Mouse (Mus musculus) midbrain, embryonic 11.5 days (tissue): ENCODE data around the gene Krtcap2. TPM values are rescaled to one million over a fixed set of nuclear protein-coding genes. Genes with fewer than 3 reads are reported as not detected.
"Not testable (repeated sequence)": the region's sequence is repeated elsewhere in the genome, so short reads cannot be mapped to it uniquely, and the experiment has no call there.

Experiments used
- ATAC-seq: fragments of 200-750 bp; cut with Nextera tagmentation; 2 replicates; pipeline ENCODE4 v1.8.0; 2017; ENCODE audit warnings: moderate TSS enrichment, moderate library complexity; ENCODE audit not compliant: low FRiP score
- DNase-seq: peaks from one replicate; pipeline ENCODE4 v3.0.0; 2015; ENCODE audit warnings: low spot score; ENCODE audit errors: missing footprints
- H3K27ac ChIP-seq: fragments of 300-500 bp; sonication (generic); 2 replicates; pipeline ENCODE4 v1.5.1; 2014; ENCODE audit warnings: low read depth, low read length
- H3K27me3 ChIP-seq: fragments of 300-500 bp; sonication (generic); 2 replicates; pipeline ENCODE4 v1.6.1; 2014; ENCODE audit warnings: mild to moderate bottlenecking, low read length, moderate library complexity, mixed read lengths; ENCODE audit not compliant: control insufficient read depth, insufficient read depth
- H3K36me3 ChIP-seq: fragments of 300-500 bp; sonication (generic); 2 replicates; pipeline ENCODE4 v1.6.1; 2014; ENCODE audit warnings: mild to moderate bottlenecking, low read length, moderate library complexity, mixed read lengths; ENCODE audit not compliant: control insufficient read depth, insufficient read depth
- H3K4me1 ChIP-seq: fragments of 300-500 bp; sonication (generic); 2 replicates; pipeline ENCODE4 v1.6.1; 2014; ENCODE audit warnings: low read length; ENCODE audit not compliant: control insufficient read depth, insufficient read depth
- H3K4me2 ChIP-seq: fragments of 300-500 bp; sonication (generic); 2 replicates; pipeline ENCODE4 v1.6.1; 2014; ENCODE audit warnings: mild to moderate bottlenecking, moderate library complexity
- H3K4me3 ChIP-seq: fragments of 300-500 bp; sonication (generic); 2 replicates; pipeline ENCODE4 v1.5.1; 2014; ENCODE audit warnings: low read depth, low read length
- H3K9ac ChIP-seq: fragments of 300-500 bp; sonication (generic); 2 replicates; pipeline ENCODE4 v1.6.1; 2014; ENCODE audit warnings: low read length
- H3K9me3 ChIP-seq: fragments of 300-500 bp; sonication (generic); 2 replicates; pipeline ENCODE4 v1.6.1; 2016; ENCODE audit warnings: low read length; ENCODE audit not compliant: control insufficient read depth
- WGBS: fragments of 180-500 bp; shearing (Covaris S2); extraction: QIAGEN DNeasy Blood & Tissue Kit; methylation state at CpG from one replicate; pipeline ENCODE4 v1.1.7; 2014; 5-methylcytosine and 5-hydroxymethylcytosine counted together
- polyA plus RNA-seq: library from polyadenylated mRNA; unstranded; fragments of >200 nt; fragmentation: Nextera tagmentation; extraction: Ambion mirVana; gene quantifications from 2 replicates; pipeline ENCODE4 v1.2.1, GENCODE M21; 2014

Gene Krtcap2
- polyA plus RNA-seq, 1 experiment from 2014 or later: 270 TPM

DNA sequence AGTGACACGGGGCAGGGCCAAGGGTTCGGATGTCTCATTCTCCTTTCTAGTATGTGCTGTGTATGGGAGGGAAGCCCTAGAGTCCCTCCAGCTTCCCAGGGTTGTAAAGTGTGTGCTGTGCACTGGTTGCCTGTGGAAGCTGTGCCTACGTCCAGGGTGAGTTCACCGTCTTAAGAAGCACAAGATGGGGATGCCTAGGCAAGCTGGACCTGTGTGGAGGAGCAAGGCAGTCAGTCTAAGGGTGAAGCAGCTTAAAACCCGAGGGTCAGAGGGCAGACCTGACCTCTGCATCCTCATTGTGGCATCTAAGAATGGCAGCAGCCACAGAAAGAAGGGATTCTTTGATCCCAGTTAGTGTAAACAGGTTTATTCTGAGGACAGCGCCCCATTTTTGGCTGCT, 37.0 kb upstream of the Krtcap2 start:
- DNase-seq (no peak), ATAC-seq (no peak)
- H3K4me2 ChIP-seq: no peak overlapping the region
- no peak overlapping the region for H3K9ac ChIP-seq
- peaks cover 3% of the 10 kb centered on the region for H3K4me1 ChIP-seq
- no peak overlapping the region for H3K27ac ChIP-seq
- WGBS: 85% methylated on average over 6 of the region's 6 CpGs
- H3K27me3 ChIP-seq: no peaks in the 10 kb centered on the region
- no peaks in the 10 kb centered on the region for H3K9me3 ChIP-seq
- no peak overlapping the region for H3K4me3 ChIP-seq
- peaks cover 20% of the 10 kb centered on the region for H3K36me3 ChIP-seq

DNA sequence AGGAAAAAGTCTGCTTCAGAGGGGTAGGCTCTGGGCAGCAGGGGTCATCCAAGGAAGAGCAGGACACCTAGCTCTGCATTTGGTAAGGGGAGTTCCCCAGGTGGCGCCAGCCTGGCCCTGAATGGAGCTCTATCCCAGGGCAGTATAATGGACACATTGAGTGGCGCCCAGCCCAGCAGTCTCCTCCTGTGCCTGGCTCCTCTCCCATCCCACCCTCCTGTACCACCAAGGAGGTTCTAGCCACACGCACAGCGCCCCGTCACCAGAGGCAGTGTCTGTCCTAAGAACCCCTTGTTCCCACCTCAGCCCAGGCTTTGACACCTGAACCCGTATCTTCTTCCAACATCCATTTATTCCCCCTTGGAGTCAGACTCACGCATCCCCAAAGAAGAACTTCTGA, 36.0 kb upstream of the Krtcap2 start:
- H3K27ac ChIP-seq: no peak overlapping the region
- no peak overlapping the region for H3K4me3 ChIP-seq
- 86% methylated on average over 7 of the region's 7 CpGs for WGBS
- ATAC-seq (no peak), DNase-seq (no peak)
- H3K36me3 ChIP-seq: peaks cover 20% of the 10 kb centered on the region
- H3K27me3 ChIP-seq: no peaks in the 10 kb centered on the region
- H3K9me3 ChIP-seq: no peaks in the 10 kb centered on the region
- no peak overlapping the region for H3K9ac ChIP-seq
- H3K4me2 ChIP-seq: no peak overlapping the region
- H3K4me1 ChIP-seq: peaks cover 7% of the 10 kb centered on the region

DNA sequence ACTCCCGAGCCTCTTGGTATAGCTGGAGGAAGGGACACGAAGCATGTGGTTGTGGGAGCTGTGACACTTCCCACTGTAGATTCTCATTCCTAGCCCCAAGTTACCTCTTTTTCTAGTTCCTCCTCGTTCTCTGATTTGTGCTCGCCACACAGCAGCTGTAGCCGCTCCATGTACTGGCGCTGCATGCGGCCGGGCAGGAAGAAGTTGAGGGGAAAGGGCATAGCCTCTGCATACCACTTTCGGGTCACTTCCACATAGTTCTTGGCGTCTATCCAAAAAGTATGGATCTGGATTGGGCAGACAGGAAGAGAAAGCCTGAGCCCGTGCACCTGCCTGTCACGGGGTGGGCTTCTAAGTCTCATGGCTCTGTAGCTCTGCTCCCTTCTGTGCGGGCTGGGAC, 35.6 kb upstream of the Krtcap2 start:
- Histone ChIP-seq H3K9ac (no peak overlapping the region), H3K27ac (no peak overlapping the region), H3K4me1 (peaks cover 9% of the 10 kb centered on the region), H3K27me3 (no peaks in the 10 kb centered on the region), H3K9me3 (no peaks in the 10 kb centered on the region), H3K4me3 (no peak overlapping the region), H3K36me3 (peaks cover 20% of the 10 kb centered on the region), H3K4me2 (no peak overlapping the region)
- 89% methylated on average over 13 of the region's 13 CpGs for WGBS
- no peak for DNase-seq
- ATAC-seq: no peak

DNA sequence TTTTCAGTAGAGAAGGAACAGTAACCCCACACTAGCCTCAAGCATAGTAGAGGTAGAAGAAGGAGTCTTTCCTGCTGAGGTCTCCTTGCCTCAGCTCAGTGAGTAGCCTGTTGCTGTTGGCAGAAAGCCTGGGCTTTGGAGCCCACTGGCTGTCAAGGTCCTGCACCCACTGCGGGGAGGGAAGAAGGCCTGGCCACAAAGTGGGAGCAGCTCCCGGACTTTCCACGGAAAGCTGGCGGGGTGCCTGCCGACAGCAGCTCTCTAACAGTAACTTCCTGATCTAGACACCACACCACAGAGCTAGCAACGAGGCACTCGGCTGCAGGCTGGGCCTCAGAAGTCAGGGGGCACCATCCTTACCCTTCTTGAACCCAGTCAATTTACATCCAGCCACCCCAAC, 35.0 kb upstream of the Krtcap2 start:
- DNase-seq (no peak), ATAC-seq (no peak)
- 91% methylated on average over 7 of the region's 7 CpGs for WGBS
- peaks cover 14% of the 10 kb centered on the region for H3K4me1 ChIP-seq
- no peak overlapping the region for H3K4me3 ChIP-seq
- peaks cover 20% of the 10 kb centered on the region for H3K36me3 ChIP-seq
- no peak overlapping the region for H3K9ac ChIP-seq
- no peaks in the 10 kb centered on the region for H3K27me3 ChIP-seq
- H3K4me2 ChIP-seq: no peak overlapping the region
- no peak overlapping the region for H3K27ac ChIP-seq
- no peaks in the 10 kb centered on the region for H3K9me3 ChIP-seq

DNA sequence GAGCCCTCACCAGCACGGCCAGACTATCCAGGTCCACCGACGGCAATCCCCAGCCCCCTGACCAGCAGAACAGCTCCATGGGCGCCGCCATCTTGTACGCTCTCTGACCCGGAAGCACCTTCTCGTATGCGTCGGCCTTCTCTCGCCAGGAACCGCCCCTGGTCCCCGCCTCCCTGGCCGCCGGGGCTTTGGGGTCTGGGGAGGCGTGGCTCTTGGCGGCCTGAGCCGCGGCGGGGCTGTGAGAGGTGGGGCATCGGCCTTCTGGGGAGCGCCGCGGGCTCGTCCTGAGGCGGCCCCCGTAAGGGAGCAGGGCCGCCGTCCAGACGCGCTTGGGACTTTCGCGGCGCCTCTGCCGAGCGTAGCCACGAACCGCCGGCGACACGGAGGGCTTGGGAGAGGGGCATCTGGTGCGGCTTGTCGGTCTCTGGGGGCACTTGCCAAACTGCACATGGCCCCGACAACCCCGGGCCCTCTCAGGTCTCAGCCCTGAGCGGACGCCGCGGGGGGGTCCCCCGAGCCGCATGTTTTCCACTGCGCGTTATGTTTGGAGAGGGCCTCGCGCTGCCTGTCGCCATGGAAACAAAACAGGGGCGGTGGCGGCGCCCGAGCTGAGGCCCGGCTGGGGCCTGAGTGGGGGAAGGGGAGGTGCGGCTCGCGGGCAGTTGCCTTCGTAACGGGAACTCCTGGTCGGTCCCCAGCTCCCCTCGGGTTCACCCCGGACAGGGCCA, 31.8 kb upstream of the Krtcap2 start:
- H3K9ac ChIP-seq: peak overlapping the region; percentile 72
- DNase-seq: peak; percentile 99
- H3K4me2 ChIP-seq: peak overlapping the region; percentile 82
- peak overlapping the region; percentile 98 for H3K27ac ChIP-seq
- H3K4me3 ChIP-seq: peak overlapping the region; percentile 81
- WGBS: under 1% methylated on average over 67 of the region's 69 CpGs
- peaks cover 29% of the 10 kb centered on the region for H3K4me1 ChIP-seq
- no peaks in the 10 kb centered on the region for H3K9me3 ChIP-seq
- peaks cover 5% of the 10 kb centered on the region for H3K36me3 ChIP-seq
- ATAC-seq: peak; percentile 89
- H3K27me3 ChIP-seq: no peaks in the 10 kb centered on the region

DNA sequence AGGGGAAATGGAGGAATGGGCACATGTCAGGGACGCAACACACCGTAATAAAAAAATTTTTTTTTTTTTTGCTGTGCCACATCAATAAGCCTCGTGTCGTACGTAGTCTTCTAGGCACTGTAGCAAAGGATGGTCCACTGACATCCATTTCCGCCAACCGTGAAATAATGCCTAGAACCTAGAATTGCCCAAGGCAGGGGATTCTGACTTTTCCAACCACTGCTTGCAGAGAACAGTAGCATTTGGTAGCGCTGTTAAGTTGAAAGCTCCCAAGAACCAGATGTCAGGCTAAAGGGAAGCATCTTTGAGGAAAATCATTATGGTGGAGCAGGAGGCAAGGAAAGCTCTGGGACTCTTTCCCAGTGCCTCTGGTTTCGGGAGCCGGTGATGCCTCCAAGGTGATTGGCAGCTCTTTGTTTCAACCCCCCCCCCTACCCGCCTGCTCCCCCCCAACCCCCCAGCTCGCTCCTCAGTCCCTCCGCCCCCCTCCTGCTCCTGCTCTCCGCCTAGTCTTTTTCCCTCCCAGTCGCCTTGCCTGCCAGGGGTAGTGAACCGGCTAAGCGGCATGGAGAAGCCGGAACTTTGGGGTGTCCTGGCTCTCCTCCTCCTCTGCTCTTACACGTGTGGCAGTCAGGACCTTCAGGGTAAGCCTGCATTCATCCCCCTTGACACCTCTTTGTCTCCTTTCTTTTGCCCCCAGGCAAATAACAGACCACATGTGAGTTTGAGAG, 30.9 kb upstream of the Krtcap2 start, which contains the start of gene Thbs3:
TSS of gene Thbs3 (plus strand) at position 500 of the 731 bp plus-strand sequence.
- Histone ChIP-seq H3K4me1 (peaks cover 33% of the 10 kb centered on the region), H3K9me3 (no peaks in the 10 kb centered on the region), H3K9ac (peak within 1 kb of the TSS; percentile 72), H3K36me3 (no peaks in the 10 kb centered on the region; the same call in 1 of the 2 replicates), H3K4me2 (peak within 1 kb of the TSS; percentile 82), H3K4me3 (peak within 1 kb of the TSS; percentile 81), H3K27ac (peak within 1 kb of the TSS; percentile 98), H3K27me3 (no peaks in the 10 kb centered on the region)
- peak; percentile 96 for DNase-seq
- peak; percentile 22; the same call in 1 of the 2 replicates for ATAC-seq
- under 1% methylated on average over 18 of the region's 19 CpGs for WGBS

DNA sequence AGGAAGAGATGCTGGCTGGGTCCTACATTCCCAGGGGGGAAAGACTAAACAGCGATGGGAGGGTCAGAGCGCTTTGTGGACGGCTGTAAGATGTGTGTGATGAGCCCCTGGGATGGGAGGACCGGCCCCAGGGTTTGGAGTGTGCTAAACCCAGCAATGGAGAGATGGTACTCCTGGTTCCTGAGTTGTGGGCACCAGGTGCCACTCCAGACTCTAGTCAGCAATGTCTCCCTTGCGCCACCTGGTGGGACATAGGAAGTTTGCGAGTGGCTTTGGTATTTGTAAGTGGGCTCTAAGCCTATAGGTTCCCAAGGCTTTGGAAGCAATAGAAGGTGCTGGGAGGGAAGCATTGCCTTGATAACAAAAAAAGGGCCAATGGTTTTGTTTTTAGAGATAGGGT, 29.9 kb upstream of the Krtcap2 start:
- H3K4me3 ChIP-seq: peak overlapping the region; percentile 81
- peak overlapping the region; percentile 72 for H3K9ac ChIP-seq
- peak overlapping the region; percentile 82 for H3K4me2 ChIP-seq
- no peaks in the 10 kb centered on the region for H3K27me3 ChIP-seq
- ATAC-seq (peak; percentile 36), DNase-seq (peak; percentile 98)
- no peaks in the 10 kb centered on the region for H3K9me3 ChIP-seq
- 0% methylated on average over 6 of the region's 6 CpGs for WGBS
- H3K36me3 ChIP-seq: no peaks in the 10 kb centered on the region; the same call in 1 of the 2 replicates
- peak overlapping the region; percentile 98 for H3K27ac ChIP-seq
- H3K4me1 ChIP-seq: peaks cover 33% of the 10 kb centered on the region

DNA sequence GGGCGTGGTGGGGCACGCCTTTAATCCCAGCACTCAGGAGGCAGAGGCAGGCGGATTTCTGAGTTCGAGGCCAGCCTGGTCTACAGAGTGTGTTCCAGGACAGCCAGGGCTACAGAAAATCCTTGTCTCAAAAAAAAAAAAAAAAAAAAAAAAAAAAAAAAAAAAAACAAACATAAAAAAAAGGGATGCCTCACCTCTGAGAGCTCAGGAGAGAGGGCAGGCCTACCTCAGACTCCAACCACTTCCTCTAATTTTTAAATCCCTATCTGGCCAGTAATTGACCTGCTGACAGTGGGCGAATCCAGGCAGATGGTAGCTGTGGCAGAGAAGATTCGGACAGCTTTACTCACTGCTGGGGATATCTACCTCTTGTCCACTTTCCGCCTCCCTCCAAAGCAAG, 29.4 kb upstream of the Krtcap2 start:
- not testable (repeated sequence) for H3K36me3 ChIP-seq, DNase-seq, H3K9me3 ChIP-seq, H3K27me3 ChIP-seq, H3K27ac ChIP-seq, ATAC-seq, H3K4me3 ChIP-seq
- WGBS: 77% methylated on average over 7 of the region's 7 CpGs
- Histone ChIP-seq H3K9ac (peak overlapping the region; percentile 72; the same call in 1 of the 2 replicates), H3K4me1 (peaks cover 36% of the 10 kb centered on the region), H3K4me2 (peak overlapping the region; percentile 82)

DNA sequence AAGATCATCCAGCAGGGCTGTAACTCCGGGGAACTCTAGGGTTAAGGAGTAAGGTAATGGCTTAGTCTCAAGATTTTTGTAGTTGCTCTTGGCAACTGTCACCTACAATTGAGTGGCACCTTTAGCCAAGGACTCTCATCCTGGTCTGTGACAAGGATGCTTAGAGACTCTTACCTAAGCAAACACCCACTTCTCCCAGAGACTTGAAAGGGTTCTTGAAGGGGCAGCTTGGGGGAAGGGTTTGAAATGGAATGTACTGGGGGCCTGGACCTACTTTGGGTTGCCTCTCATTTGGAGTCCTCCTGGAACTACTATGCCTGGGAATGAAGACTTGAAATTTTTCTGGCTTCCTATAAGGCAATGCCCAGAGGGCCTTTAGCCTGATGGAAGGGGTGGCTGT, 27.5 kb upstream of the Krtcap2 start:
- H3K36me3 ChIP-seq: peaks cover 5% of the 10 kb centered on the region; the same call in 1 of the 2 replicates
- H3K4me1 ChIP-seq: peaks cover 43% of the 10 kb centered on the region
- no peak overlapping the region for H3K4me2 ChIP-seq
- H3K9ac ChIP-seq: no peak overlapping the region
- ATAC-seq (no peak), DNase-seq (no peak)
- H3K9me3 ChIP-seq: no peaks in the 10 kb centered on the region
- H3K4me3 ChIP-seq: no peak overlapping the region
- H3K27me3 ChIP-seq: no peaks in the 10 kb centered on the region
- no peak overlapping the region; the same call in 1 of the 2 replicates for H3K27ac ChIP-seq
- 85% methylated on average over 1 of the region's 1 CpGs for WGBS
